Mouse (Mus musculus): Measurements from ENCODE around the gene Pglyrp2.
A peak's percentile ranks its signal among the peaks of the same experiment; 100 is the strongest.

Gene Pglyrp2

GRCm38 (mm10) chr17:32424034-32424433 lies at the start of gene Pglyrp2:
Gene Pglyrp2, minus strand, starts transcription at chr17:32424167.
- no peak for DNase-seq

- DNase-seq: no peak
Measured at GRCm38 (mm10) chr17:32472176-32472575, 48.2 kb upstream of the Pglyrp2 start.

DNA sequence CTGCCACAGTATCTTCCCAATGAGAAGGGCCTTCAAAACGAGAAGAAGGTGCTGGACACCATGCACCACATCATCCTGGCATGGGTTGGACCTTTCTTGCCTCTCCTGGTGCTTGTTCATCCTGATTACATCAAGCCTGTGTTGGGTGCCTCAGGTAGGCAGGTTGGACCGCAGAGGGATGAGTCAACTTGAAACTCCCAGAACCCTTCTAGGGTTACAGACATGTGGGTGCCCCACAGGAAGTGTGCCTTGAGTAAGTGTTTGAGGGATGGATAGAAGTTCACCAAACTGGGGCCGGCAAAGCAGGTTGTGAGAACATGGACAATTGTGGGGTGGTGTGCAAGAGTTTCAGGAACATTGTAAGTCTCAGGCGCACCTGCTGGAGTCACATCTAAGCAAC lies 46.8 kb upstream of the Pglyrp2 start:
- DNase-seq: no peak

- no peak for DNase-seq
Measured at GRCm38 (mm10) chr17:32468494-32468893, 44.5 kb upstream of the Pglyrp2 start.

GRCm38 (mm10) chr17:32454997-32455396 lies 31.0 kb upstream of the Pglyrp2 start:
- DNase-seq: no peak

DNA sequence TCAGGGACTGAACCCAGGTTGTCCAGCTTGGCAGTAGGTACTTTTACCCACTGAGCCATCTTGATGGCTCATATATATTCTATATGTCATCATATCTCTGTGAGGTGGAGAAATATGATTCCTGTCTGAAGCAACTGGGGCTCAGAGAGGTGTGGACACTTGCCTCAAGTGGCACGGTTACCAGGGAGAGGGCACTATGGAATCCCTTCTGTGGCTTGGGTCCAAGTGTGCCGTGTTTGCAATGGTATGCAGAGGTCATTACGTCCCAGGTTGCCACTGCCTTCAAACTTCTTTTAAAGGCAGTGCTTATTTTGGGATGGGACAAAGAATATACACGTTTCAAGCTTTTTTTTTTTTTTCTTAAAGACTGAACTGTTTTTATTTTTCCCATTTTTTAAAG lies 30.2 kb upstream of the Pglyrp2 start:
- peak; percentile 43 to 58 for DNase-seq

GRCm38 (mm10) chr17:32452482-32452881 lies 28.5 kb upstream of the Pglyrp2 start, which contains the start of gene Cyp4f39:
Gene Cyp4f39, plus strand, starts transcription at chr17:32452723.
- DNase-seq: peak; percentile 37 to 54

- no peak for DNase-seq
Measured at GRCm38 (mm10) chr17:32450844-32451537, 27.0 kb upstream of the Pglyrp2 start.

- DNase-seq: no peak
Measured at GRCm38 (mm10) chr17:32449042-32449441, 25.1 kb upstream of the Pglyrp2 start.

- no peak for DNase-seq
Measured at GRCm38 (mm10) chr17:32447195-32447594, 23.2 kb upstream of the Pglyrp2 start.

DNA sequence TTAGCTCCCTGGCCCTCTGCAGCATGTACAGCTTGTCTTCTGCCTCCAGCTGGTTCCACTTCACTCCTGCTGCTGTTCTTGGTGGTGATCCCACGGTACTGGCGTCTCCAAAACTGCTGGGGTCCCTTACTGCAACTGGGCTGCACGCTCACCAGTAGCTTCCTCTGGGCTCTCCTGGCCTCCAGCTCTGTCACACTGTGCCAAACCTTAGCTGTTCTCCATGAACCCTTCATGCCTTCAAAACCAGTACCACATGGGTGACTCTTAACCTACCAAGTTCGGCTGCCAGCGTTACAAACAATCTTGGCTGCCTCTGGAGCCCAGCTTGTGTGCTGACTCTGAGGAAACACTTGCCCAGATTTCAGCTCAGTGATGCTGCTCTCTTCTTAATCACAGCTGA lies 21.0 kb upstream of the Pglyrp2 start:
- no peak for DNase-seq

GRCm38 (mm10) chr17:32443245-32443644 lies 19.3 kb upstream of the Pglyrp2 start:
- no peak for DNase-seq

DNA sequence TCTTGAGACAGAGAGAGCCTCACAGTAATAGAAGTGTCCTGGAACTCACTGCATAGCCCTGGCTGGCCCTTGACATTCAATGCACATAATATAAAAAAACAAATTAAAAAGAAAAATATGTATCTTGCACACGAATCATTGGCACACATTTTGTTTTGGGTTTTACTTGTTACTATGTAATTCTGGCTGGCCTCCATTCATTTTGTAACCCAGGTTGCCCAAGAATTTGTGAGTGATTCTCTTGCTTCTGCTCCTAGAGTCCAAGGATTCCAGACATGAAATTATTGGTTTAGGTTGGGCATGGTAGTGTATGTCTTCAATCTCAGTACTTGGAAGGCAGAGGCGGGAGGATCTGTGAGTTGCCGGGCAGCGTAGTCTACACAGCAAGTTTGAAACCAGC lies 13.1 kb upstream of the Pglyrp2 start:
- DNase-seq: no peak

DNA sequence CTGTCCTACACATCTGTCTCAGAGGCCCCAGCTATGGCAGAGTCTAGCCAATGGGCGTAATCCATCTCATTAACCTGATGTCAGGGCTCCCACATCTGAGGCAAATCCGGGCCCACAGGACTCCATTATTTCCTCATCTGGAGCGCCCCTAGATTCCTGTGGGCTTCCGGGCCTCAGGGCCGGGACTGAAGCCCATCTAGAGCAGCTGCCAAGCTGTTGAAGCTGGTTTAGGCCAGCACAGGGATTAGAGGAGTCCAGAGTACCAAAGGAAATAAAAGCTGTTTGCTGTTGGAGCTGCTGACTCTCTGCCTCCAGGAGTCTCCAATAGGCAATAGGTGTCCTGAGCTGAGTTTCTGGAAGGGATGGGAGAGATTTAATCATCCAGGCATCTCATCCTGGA lies 11.2 kb upstream of the Pglyrp2 start:
- DNase-seq: no peak

DNA sequence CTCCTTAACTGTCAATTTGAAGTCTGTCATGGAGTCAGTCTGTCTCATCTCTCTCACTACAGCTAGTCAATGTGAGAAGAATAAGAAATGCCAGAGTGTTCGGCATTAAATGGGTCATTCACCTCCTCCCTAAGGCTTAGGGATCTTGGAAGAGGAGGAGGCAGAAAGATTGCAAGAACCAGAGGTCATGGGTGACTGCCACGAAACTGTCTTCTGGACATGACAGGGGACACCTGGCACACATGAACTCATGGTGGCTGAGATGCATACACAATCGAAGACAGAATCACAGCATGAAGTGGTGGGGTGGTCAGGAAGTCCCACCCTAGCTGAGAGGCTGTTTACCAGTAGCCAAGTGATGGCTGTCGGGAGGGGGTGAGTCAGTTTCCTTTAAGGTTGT lies 10.4 kb upstream of the Pglyrp2 start:
- DNase-seq: no peak

DNA sequence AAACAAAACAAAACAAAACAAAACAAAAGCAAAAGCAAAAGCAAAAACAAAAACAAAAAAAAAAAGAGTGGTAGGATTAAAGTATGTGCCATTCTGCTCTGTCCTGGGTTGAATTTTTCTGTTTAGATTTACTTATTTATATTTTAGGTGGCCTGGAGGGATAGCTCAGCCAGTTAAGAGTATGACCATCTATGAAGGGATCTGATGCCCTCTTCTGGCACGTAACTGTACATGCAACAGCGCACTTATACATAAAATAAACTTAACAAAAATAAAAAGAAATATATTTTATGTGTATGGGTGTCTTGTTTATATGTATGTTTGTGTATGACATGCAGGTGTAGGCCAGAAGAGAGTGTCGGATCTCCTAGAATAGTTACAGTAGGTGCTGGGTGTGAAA lies 8.0 kb upstream of the Pglyrp2 start:
- no peak for DNase-seq

- no peak for DNase-seq
Measured at GRCm38 (mm10) chr17:32426610-32427009, 2.6 kb upstream of the Pglyrp2 start.

DNA sequence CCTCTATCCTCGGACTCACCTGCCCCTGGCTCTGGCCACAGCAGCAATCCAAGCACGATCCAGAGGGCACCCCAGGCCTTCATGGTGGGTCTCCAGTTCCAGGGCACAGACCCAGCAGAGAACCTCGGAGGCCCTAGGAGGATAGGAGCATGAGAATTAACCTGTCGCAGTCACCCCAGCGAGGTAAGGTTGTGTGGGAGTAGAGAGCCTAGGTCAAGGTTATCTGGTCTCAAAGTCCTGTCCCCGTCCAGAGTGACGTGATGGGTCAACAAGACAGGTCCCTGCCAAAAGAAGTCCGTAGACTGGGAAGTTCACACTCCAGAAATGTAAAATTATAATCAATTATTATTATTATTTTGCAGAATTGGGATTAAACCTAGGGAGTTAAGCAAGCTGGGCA lies 3.2 kb downstream of the Pglyrp2 start:
- DNase-seq: no peak

DNA sequence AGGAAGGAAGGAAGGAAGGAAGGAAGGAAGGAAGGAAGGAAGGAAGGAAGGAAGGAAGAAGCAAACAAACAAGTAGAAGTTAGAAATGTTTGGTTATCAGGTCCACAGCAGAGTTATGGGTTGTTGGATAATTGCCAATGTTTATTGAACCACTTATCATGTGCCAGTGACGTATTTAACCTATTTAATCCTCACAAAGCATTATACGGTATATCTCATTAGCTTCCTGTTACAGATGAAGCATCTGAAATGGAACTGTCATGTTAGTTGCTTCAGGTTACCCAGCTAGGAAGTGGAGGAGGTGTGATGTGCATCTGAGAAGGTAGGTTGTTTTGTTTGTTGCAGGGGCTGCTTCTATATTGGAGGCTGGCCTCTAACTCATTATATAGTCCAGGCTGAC lies 4.0 kb downstream of the Pglyrp2 start:
- DNase-seq: no peak

GRCm38 (mm10) chr17:32416771-32417170 lies 7.2 kb downstream of the Pglyrp2 start:
- no peak for DNase-seq

DNA sequence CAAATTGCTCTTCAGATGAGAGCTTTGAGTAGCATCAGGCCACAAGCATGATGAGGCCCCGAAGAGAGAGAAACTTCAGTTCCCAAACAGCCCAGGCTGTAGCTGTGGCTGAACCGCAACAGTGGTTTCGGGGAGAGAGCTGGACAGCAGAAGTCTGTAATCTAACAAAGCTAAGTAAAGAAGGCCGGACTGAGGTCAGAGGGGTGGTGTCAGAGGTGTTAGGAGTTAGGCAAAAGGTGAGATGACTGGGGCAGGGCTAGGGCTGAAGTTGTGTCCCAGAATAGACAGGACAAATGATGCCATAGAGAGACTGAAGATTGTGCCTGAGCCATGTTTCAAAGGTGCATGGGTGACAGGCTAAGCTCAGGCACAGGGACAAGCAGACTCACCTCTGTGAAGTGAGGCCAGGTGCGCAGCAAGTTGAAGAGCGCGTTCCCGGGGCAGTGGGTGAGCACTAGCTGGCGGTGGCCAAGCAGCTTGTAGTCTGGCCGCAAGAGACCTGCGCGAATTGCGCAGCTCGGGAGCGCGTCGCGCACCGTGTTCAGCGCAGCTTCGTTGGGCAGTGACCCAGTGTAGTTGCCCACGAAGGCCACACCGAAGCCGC lies 8.4 kb downstream of the Pglyrp2 start:
- DNase-seq: no peak

- DNase-seq: no peak
Measured at GRCm38 (mm10) chr17:32411898-32412297, 12.1 kb downstream of the Pglyrp2 start.

GRCm38 (mm10) chr17:32403417-32403816 lies 20.6 kb downstream of the Pglyrp2 start, which contains the start of gene Rasal3:
Gene Rasal3, minus strand, starts transcription at chr17:32403583.
- DNase-seq: no peak

DNA sequence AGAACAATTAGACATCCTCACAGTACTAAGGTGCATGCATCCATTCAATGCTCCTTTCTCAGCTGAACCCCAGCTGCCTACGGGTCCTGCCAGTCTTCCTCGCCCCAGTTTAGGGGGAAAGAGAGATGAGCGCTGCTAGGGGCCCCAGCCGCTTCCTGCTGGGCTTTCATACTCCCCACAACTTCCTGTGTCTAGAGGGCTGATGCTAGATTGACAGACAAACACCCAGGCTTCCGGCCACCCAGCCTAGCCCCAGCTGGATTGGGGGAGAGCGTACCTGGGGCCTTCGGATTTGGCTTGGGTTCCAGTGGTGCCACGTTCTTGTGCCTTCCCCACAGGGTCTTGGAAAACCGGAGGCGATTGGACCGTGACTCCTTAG lies 21.2 kb downstream of the Pglyrp2 start:
- DNase-seq: peak in 1 of 2 experiments; percentile 35
